Mouse (Mus musculus) stomach, embryonic 16.5 days (tissue): ENCODE data around the gene Tead4. TPM values are rescaled to one million over a fixed set of nuclear protein-coding genes. Genes with fewer than 3 reads are reported as not detected.

ENCODE experiments used
- ATAC-seq: fragments of 200-750 bp; cut with Nextera tagmentation; 2 replicates; pipeline ENCODE4 v1.8.0; 2017; ENCODE audit warnings: moderate number of reproducible peaks, moderate TSS enrichment; ENCODE audit not compliant: insufficient read depth, low FRiP score
- H3K27ac ChIP-seq: fragments of 300-500 bp; sonication (generic); 2 replicates; pipeline ENCODE4 v1.5.1; 2014; ENCODE audit warnings: low read length
- H3K27me3 ChIP-seq: fragments of 300-500 bp; sonication (generic); 2 replicates; pipeline ENCODE4 v1.6.1; 2014; ENCODE audit warnings: low read length, control low read depth, mixed read lengths; ENCODE audit not compliant: control insufficient read depth, insufficient read depth
- H3K36me3 ChIP-seq: fragments of 300-500 bp; sonication (generic); 2 replicates; pipeline ENCODE4 v1.6.1; 2014; ENCODE audit warnings: low read length; ENCODE audit not compliant: control insufficient read depth, insufficient read depth
- H3K4me1 ChIP-seq: fragments of 300-500 bp; sonication (generic); 2 replicates; pipeline ENCODE4 v1.6.1; 2014; ENCODE audit warnings: low read length, control low read depth, mixed read lengths; ENCODE audit not compliant: control insufficient read depth, insufficient read depth
- H3K4me2 ChIP-seq: fragments of 300-500 bp; sonication (generic); 2 replicates; pipeline ENCODE4 v1.6.1; 2014; ENCODE audit warnings: low read depth, low read length, mixed read lengths
- H3K4me3 ChIP-seq: fragments of 300-500 bp; sonication (generic); replicated peaks from 2 replicates; pipeline ENCODE4 v1.5.1; 2014; ENCODE audit warnings: mild to moderate bottlenecking, low read length
- H3K9ac ChIP-seq: fragments of 300-500 bp; sonication (generic); 2 replicates; pipeline ENCODE4 v1.6.1; 2014; ENCODE audit warnings: low read length
- H3K9me3 ChIP-seq: fragments of 300-500 bp; sonication (generic); replicated peaks from 2 replicates; pipeline ENCODE4 v1.6.1; 2016; ENCODE audit warnings: low read length, control low read depth; ENCODE audit not compliant: control insufficient read depth
- WGBS: fragments of 180-500 bp; shearing (Covaris S2); extraction: QIAGEN DNeasy Blood & Tissue Kit; methylation state at CpG from one replicate; pipeline ENCODE4 v1.1.7; 2014; 5-methylcytosine and 5-hydroxymethylcytosine counted together
- polyA plus RNA-seq: library from polyadenylated mRNA; unstranded; fragments of >200 nt; fragmentation: Nextera tagmentation; extraction: Ambion mirVana; gene quantifications from 2 replicates; pipeline ENCODE4 v1.2.1, GENCODE M21; 2015

Tead4 gene
- polyA plus RNA-seq = 0.79 and 2.0 TPM in 2 replicates

GRCm38 (mm10) chr6:128300134-128301001, at the start of gene Tead4:
Gene Tead4, minus strand, starts transcription at chr6:128300823.
- Histone ChIP-seq H3K9me3 (no peaks in the 10 kb centered on the region), H3K27ac (peak within 1 kb of the TSS; percentile 75)

GRCm38 (mm10) chr6:128349711-128350110, 49.1 kb upstream of the Tead4 start:
- ATAC-seq = no peak
- H3K4me1 ChIP-seq = 0 out of 2 replicates have a peak, but pooled peaks cover 3% of the 10 kb centered on the region
- no peak overlapping the region for H3K9ac ChIP-seq
- 64% methylated on average over 7 of the region's 7 CpGs for WGBS
- H3K4me2 ChIP-seq = no peak overlapping the region
- H3K4me3 ChIP-seq = no peak overlapping the region
- H3K27ac ChIP-seq = no peak overlapping the region
- no peaks in the 10 kb centered on the region for H3K36me3 ChIP-seq
- H3K9me3 ChIP-seq = no peaks in the 10 kb centered on the region
- no peaks in the 10 kb centered on the region for H3K27me3 ChIP-seq

More at GRCm38 (mm10) chr6:128300134-128301001, at the start of gene Tead4:
- under 1% methylated on average over 81 of the region's 81 CpGs for WGBS
- Histone ChIP-seq H3K4me3 (peak within 1 kb of the TSS; percentile 75), H3K9ac (peak within 1 kb of the TSS; percentile 74), H3K36me3 (no peaks in the 10 kb centered on the region), H3K27me3 (peaks cover 22% of the 10 kb centered on the region), H3K4me1 (peaks cover 24% of the 10 kb centered on the region), H3K4me2 (peak within 1 kb of the TSS; percentile 81)
- peak; percentile 91 for ATAC-seq

- H3K36me3 ChIP-seq = no peaks in the 10 kb centered on the region
- H3K27me3 ChIP-seq = no peaks in the 10 kb centered on the region
- no peak overlapping the region for H3K9ac ChIP-seq
- no peak for ATAC-seq
- WGBS = 74% methylated on average over 6 of the region's 6 CpGs
- H3K4me2 ChIP-seq = no peak overlapping the region
- H3K27ac ChIP-seq = no peak overlapping the region
- H3K9me3 ChIP-seq = no peaks in the 10 kb centered on the region
- no peak overlapping the region for H3K4me3 ChIP-seq
- no peaks in the 10 kb centered on the region for H3K4me1 ChIP-seq
Measured at GRCm38 (mm10) chr6:128346782-128347181, 46.2 kb upstream of the Tead4 start.

- Histone ChIP-seq H3K27ac (no peak overlapping the region), H3K4me3 (no peak overlapping the region), H3K4me2 (no peak overlapping the region), H3K27me3 (no peaks in the 10 kb centered on the region), H3K4me1 (no peaks in the 10 kb centered on the region), H3K36me3 (no peaks in the 10 kb centered on the region), H3K9me3 (no peaks in the 10 kb centered on the region), H3K9ac (no peak overlapping the region)
- 82% methylated on average over 10 of the region's 10 CpGs for WGBS
- ATAC-seq = no peak
Measured at GRCm38 (mm10) chr6:128345623-128346022, 45.0 kb upstream of the Tead4 start.

GRCm38 (mm10) chr6:128341956-128342723, 41.5 kb upstream of the Tead4 start:
- Histone ChIP-seq H3K27me3 (no peaks in the 10 kb centered on the region), H3K4me2 (no peak overlapping the region), H3K4me1 (peaks cover 10% of the 10 kb centered on the region; the same call in 1 of the 2 replicates), H3K9me3 (no peaks in the 10 kb centered on the region), H3K27ac (peak overlapping the region; percentile 7; the same call in 1 of the 2 replicates), H3K36me3 (no peaks in the 10 kb centered on the region), H3K9ac (no peak overlapping the region), H3K4me3 (no peak overlapping the region)
- no peak for ATAC-seq
- 79% methylated on average over 11 of the region's 11 CpGs for WGBS

GRCm38 (mm10) chr6:128338876-128339275, 38.3 kb upstream of the Tead4 start:
- Histone ChIP-seq H3K36me3 (no peaks in the 10 kb centered on the region), H3K4me2 (no peak overlapping the region), H3K9ac (no peak overlapping the region; the same call in 1 of the 2 replicates), H3K4me3 (no peak overlapping the region), H3K4me1 (peaks cover 14% of the 10 kb centered on the region; the same call in 1 of the 2 replicates), H3K9me3 (no peaks in the 10 kb centered on the region), H3K27me3 (no peaks in the 10 kb centered on the region), H3K27ac (peak overlapping the region; percentile 40; the same call in 1 of the 2 replicates)
- ATAC-seq = no peak
- WGBS = 33% methylated on average over 5 of the region's 5 CpGs

GRCm38 (mm10) chr6:128337467-128337866, 36.8 kb upstream of the Tead4 start:
- no peak overlapping the region for H3K4me3 ChIP-seq
- no peaks in the 10 kb centered on the region for H3K9me3 ChIP-seq
- peaks cover 14% of the 10 kb centered on the region; the same call in 1 of the 2 replicates for H3K4me1 ChIP-seq
- no peak overlapping the region for H3K9ac ChIP-seq
- no peaks in the 10 kb centered on the region for H3K27me3 ChIP-seq
- 60% methylated on average over 7 of the region's 7 CpGs for WGBS
- no peaks in the 10 kb centered on the region for H3K36me3 ChIP-seq
- ATAC-seq = no peak
- H3K4me2 ChIP-seq = no peak overlapping the region
- H3K27ac ChIP-seq = no peak overlapping the region

- Histone ChIP-seq H3K27me3 (no peaks in the 10 kb centered on the region), H3K4me2 (0 out of 2 replicates have a peak overlapping the region, but pooled peaks have one; percentile 9), H3K9ac (no peak overlapping the region), H3K4me1 (peaks cover 14% of the 10 kb centered on the region; the same call in 1 of the 2 replicates), H3K9me3 (0 out of 2 replicates have a peak, but pooled peaks cover 4% of the 10 kb centered on the region), H3K27ac (peak overlapping the region; percentile 23; the same call in 1 of the 2 replicates), H3K36me3 (peaks cover 14% of the 10 kb centered on the region), H3K4me3 (no peak overlapping the region)
- WGBS = 15% methylated on average over 12 of the region's 12 CpGs
- ATAC-seq = peak; percentile 77
Measured at GRCm38 (mm10) chr6:128334397-128335124, 33.9 kb upstream of the Tead4 start.
